Mouse (Mus musculus): ENCODE results near the gene Gm45837.

DNA sequence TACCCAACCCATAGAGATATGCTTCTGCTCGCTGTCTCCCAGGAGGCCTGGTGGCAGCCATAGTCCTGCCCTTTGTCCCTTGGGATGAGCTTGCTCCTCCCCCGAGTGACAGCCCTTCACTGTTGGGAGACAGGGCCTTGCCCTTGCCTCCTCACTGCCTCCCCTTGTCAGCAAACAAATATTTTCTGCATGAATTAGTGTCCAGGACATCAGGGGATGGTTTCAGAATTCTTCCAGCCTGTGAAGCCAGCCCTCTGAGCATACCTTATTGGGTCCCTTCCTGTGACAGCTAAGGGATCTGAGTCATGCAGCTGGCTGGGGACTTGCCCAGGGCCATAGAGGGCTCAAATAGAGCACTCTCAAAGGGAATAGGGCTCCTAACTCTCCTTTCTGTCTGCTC, 98.5 kb downstream of the Gm45837 start:
- TF ChIP-seq CTCF (IDR thresholded peaks at IDR 0.05; ENCODE audit: control insufficient read depth, insufficient read depth, insufficient replicate concordance, low read depth, low read length) (no peak), POLR2A (IDR thresholded peaks at IDR 0.05; ENCODE audit: control insufficient read depth, low read depth, low read length) (no peak)

Data from testis, adult 2 months (tissue).